Mouse (Mus musculus) forebrain, embryonic 12.5 days (tissue): ENCODE data around the gene Mex3a. TPM values are rescaled to one million over a fixed set of nuclear protein-coding genes. Genes with fewer than 3 reads are reported as not detected.

Source experiments
- ATAC-seq: fragments of 200-750 bp; cut with Nextera tagmentation; 2 replicates; pipeline ENCODE4 v1.8.0; 2017; ENCODE audit warnings: moderate TSS enrichment; ENCODE audit not compliant: low FRiP score
- H3K27ac ChIP-seq: fragments of 300-500 bp; sonication (generic); 2 replicates; pipeline ENCODE4 v1.5.1; 2016; ENCODE audit warnings: mild to moderate bottlenecking
- H3K27me3 ChIP-seq: fragments of 300-500 bp; sonication (generic); 2 replicates; pipeline ENCODE4 v1.6.1; 2016; ENCODE audit warnings: mild to moderate bottlenecking
- H3K36me3 ChIP-seq: fragments of 300-500 bp; sonication (generic); replicated peaks from 2 replicates; pipeline ENCODE4 v1.6.1; 2016; ENCODE audit warnings: mild to moderate bottlenecking
- H3K4me1 ChIP-seq: fragments of 300-500 bp; sonication (generic); 2 replicates; pipeline ENCODE4 v1.6.1; 2016
- H3K4me2 ChIP-seq: fragments of 300-500 bp; sonication (generic); 2 replicates; pipeline ENCODE4 v1.6.1; 2016; ENCODE audit warnings: mild to moderate bottlenecking, moderate library complexity
- H3K4me3 ChIP-seq: fragments of 300-500 bp; sonication (generic); replicated peaks from 2 replicates; pipeline ENCODE4 v1.5.1; 2016; ENCODE audit warnings: mild to moderate bottlenecking
- H3K9ac ChIP-seq: fragments of 300-500 bp; sonication (generic); 2 replicates; pipeline ENCODE4 v1.6.1; 2016; ENCODE audit warnings: mild to moderate bottlenecking
- H3K9me3 ChIP-seq: fragments of 300-500 bp; sonication (generic); 2 replicates; pipeline ENCODE4 v1.6.1; 2016
- WGBS: fragments of 180-500 bp; shearing (Covaris S2); methylation state at CpG from one replicate; pipeline ENCODE4 v1.1.7; 2016; 5-methylcytosine and 5-hydroxymethylcytosine counted together
- polyA plus RNA-seq: library from polyadenylated mRNA; unstranded; fragments of >200 nt; fragmentation: Nextera tagmentation; extraction: Ambion mirVana; gene quantifications from 2 replicates; pipeline ENCODE4 v1.2.1, GENCODE M21; 2016

Gene Mex3a
- polyA plus RNA-seq, 1 experiment from 2014 or later, result 51.0 TPM

- 51% methylated on average over 13 of the region's 13 CpGs for WGBS
- peak overlapping the region; percentile 37 for H3K4me3 ChIP-seq
- peaks cover 45% of the 10 kb centered on the region for H3K4me1 ChIP-seq
- H3K9ac ChIP-seq, result peak overlapping the region; percentile 54
- H3K4me2 ChIP-seq, result peak overlapping the region; percentile 58
- peak overlapping the region; percentile 93 for H3K27ac ChIP-seq
- no peaks in the 10 kb centered on the region for H3K36me3 ChIP-seq
- no peak; the same call in 1 of the 2 replicates for ATAC-seq
- no peaks in the 10 kb centered on the region for H3K9me3 ChIP-seq
- peaks cover 6% of the 10 kb centered on the region; the same call in 1 of the 2 replicates for H3K27me3 ChIP-seq
These were observed 21.5 kb upstream of the Mex3a start for GRCm38 (mm10) chr3:88510421-88511289.

GRCm38 (mm10) chr3:88511559-88511958 is 20.6 kb upstream of the Mex3a start:
- no peaks in the 10 kb centered on the region for H3K9me3 ChIP-seq
- H3K9ac ChIP-seq, result no peak overlapping the region
- no peak overlapping the region for H3K27ac ChIP-seq
- H3K27me3 ChIP-seq, result peaks cover 8% of the 10 kb centered on the region; the same call in 1 of the 2 replicates
- no peak for ATAC-seq
- 73% methylated on average over 4 of the region's 4 CpGs for WGBS
- H3K36me3 ChIP-seq, result no peaks in the 10 kb centered on the region
- H3K4me1 ChIP-seq, result peaks cover 45% of the 10 kb centered on the region
- H3K4me2 ChIP-seq, result no peak overlapping the region
- H3K4me3 ChIP-seq, result no peak overlapping the region

- Histone ChIP-seq H3K9ac (no peak overlapping the region), H3K27me3 (peaks cover 9% of the 10 kb centered on the region; the same call in 1 of the 2 replicates), H3K4me1 (peaks cover 45% of the 10 kb centered on the region), H3K4me2 (no peak overlapping the region), H3K9me3 (no peaks in the 10 kb centered on the region), H3K27ac (0 out of 2 replicates have a peak overlapping the region, but pooled peaks have one; percentile 38), H3K4me3 (no peak overlapping the region), H3K36me3 (no peaks in the 10 kb centered on the region)
- WGBS, result 42% methylated on average over 6 of the region's 6 CpGs
- no peak for ATAC-seq
These were observed 19.9 kb upstream of the Mex3a start for GRCm38 (mm10) chr3:88512141-88512895.

- no peak overlapping the region for H3K4me2 ChIP-seq
- no peaks in the 10 kb centered on the region for H3K9me3 ChIP-seq
- H3K4me1 ChIP-seq, result peaks cover 45% of the 10 kb centered on the region
- no peak for ATAC-seq
- 0 out of 2 replicates have a peak overlapping the region, but pooled peaks have one; percentile 38 for H3K27ac ChIP-seq
- 46% methylated on average over 12 of the region's 15 CpGs for WGBS
- peaks cover 9% of the 10 kb centered on the region; the same call in 1 of the 2 replicates for H3K27me3 ChIP-seq
- H3K4me3 ChIP-seq, result no peak overlapping the region
- H3K36me3 ChIP-seq, result no peaks in the 10 kb centered on the region
- no peak overlapping the region for H3K9ac ChIP-seq
These were observed 19.2 kb upstream of the Mex3a start for GRCm38 (mm10) chr3:88512896-88513545.

GRCm38 (mm10) chr3:88513546-88514115 is 18.6 kb upstream of the Mex3a start:
- H3K4me2 ChIP-seq, result no peak overlapping the region
- H3K36me3 ChIP-seq, result no peaks in the 10 kb centered on the region
- no peak overlapping the region for H3K27ac ChIP-seq
- H3K4me3 ChIP-seq, result no peak overlapping the region
- H3K27me3 ChIP-seq, result peaks cover 6% of the 10 kb centered on the region; the same call in 1 of the 2 replicates
- H3K4me1 ChIP-seq, result peaks cover 45% of the 10 kb centered on the region
- no peak for ATAC-seq
- 82% methylated on average over 7 of the region's 7 CpGs for WGBS
- H3K9ac ChIP-seq, result no peak overlapping the region
- H3K9me3 ChIP-seq, result no peaks in the 10 kb centered on the region

GRCm38 (mm10) chr3:88514231-88515094 is 17.7 kb upstream of the Mex3a start:
- no peak overlapping the region for H3K4me2 ChIP-seq
- H3K36me3 ChIP-seq, result no peaks in the 10 kb centered on the region
- WGBS, result 80% methylated on average over 10 of the region's 10 CpGs
- ATAC-seq, result no peak
- no peaks in the 10 kb centered on the region for H3K9me3 ChIP-seq
- H3K27me3 ChIP-seq, result peaks cover 6% of the 10 kb centered on the region; the same call in 1 of the 2 replicates
- peaks cover 40% of the 10 kb centered on the region for H3K4me1 ChIP-seq
- H3K27ac ChIP-seq, result no peak overlapping the region
- H3K9ac ChIP-seq, result no peak overlapping the region
- no peak overlapping the region for H3K4me3 ChIP-seq

- no peak overlapping the region for H3K27ac ChIP-seq
- ATAC-seq, result no peak
- no peak overlapping the region for H3K9ac ChIP-seq
- H3K27me3 ChIP-seq, result peaks cover 6% of the 10 kb centered on the region; the same call in 1 of the 2 replicates
- no peak overlapping the region for H3K4me3 ChIP-seq
- H3K9me3 ChIP-seq, result no peaks in the 10 kb centered on the region
- no peak overlapping the region for H3K4me2 ChIP-seq
- H3K36me3 ChIP-seq, result no peaks in the 10 kb centered on the region
- 92% methylated on average over 2 of the region's 2 CpGs for WGBS
- H3K4me1 ChIP-seq, result peaks cover 35% of the 10 kb centered on the region
These were observed 17.2 kb upstream of the Mex3a start for GRCm38 (mm10) chr3:88515095-88515386.

GRCm38 (mm10) chr3:88516407-88516806 is 15.8 kb upstream of the Mex3a start:
- peaks cover 23% of the 10 kb centered on the region for H3K4me1 ChIP-seq
- 87% methylated on average over 2 of the region's 2 CpGs for whole genome bisulfite sequencing
- H3K27me3 ChIP-seq, result peaks cover 6% of the 10 kb centered on the region; the same call in 1 of the 2 replicates
- H3K36me3 ChIP-seq, result no peaks in the 10 kb centered on the region
- H3K9me3 ChIP-seq, result no peaks in the 10 kb centered on the region
- H3K27ac ChIP-seq, result no peak overlapping the region
- H3K4me3 ChIP-seq, result no peak overlapping the region
- H3K9ac ChIP-seq, result no peak overlapping the region
- ATAC-seq, result no peak
- no peak overlapping the region for H3K4me2 ChIP-seq

- Histone ChIP-seq H3K9ac (no peak overlapping the region), H3K36me3 (peaks cover 2% of the 10 kb centered on the region), H3K4me1 (peaks cover 6% of the 10 kb centered on the region), H3K9me3 (no peaks in the 10 kb centered on the region), H3K4me2 (no peak overlapping the region), H3K4me3 (no peak overlapping the region), H3K27ac (no peak overlapping the region), H3K27me3 (peaks cover 6% of the 10 kb centered on the region; the same call in 1 of the 2 replicates)
- WGBS, result 70% methylated on average over 4 of the region's 4 CpGs
- no peak for ATAC-seq
These were observed 13.8 kb upstream of the Mex3a start for GRCm38 (mm10) chr3:88518411-88518810.

- H3K4me2 ChIP-seq, result no peak overlapping the region
- WGBS, result 85% methylated on average over 2 of the region's 2 CpGs
- H3K27me3 ChIP-seq, result peaks cover 6% of the 10 kb centered on the region; the same call in 1 of the 2 replicates
- no peaks in the 10 kb centered on the region for H3K9me3 ChIP-seq
- H3K4me1 ChIP-seq, result peaks cover 3% of the 10 kb centered on the region; the same call in 1 of the 2 replicates
- H3K4me3 ChIP-seq, result no peak overlapping the region
- H3K36me3 ChIP-seq, result peaks cover 18% of the 10 kb centered on the region
- no peak overlapping the region for H3K27ac ChIP-seq
- no peak for ATAC-seq
- no peak overlapping the region for H3K9ac ChIP-seq
These were observed 12.1 kb upstream of the Mex3a start for GRCm38 (mm10) chr3:88520078-88520477.

GRCm38 (mm10) chr3:88521156-88521555 is 11.0 kb upstream of the Mex3a start:
- H3K9ac ChIP-seq, result no peak overlapping the region
- ATAC-seq, result no peak
- 88% methylated on average over 6 of the region's 6 CpGs for WGBS
- H3K36me3 ChIP-seq, result peaks cover 20% of the 10 kb centered on the region
- H3K4me3 ChIP-seq, result no peak overlapping the region
- peaks cover 10% of the 10 kb centered on the region for H3K4me1 ChIP-seq
- no peak overlapping the region for H3K4me2 ChIP-seq
- H3K27ac ChIP-seq, result no peak overlapping the region
- peaks cover 4% of the 10 kb centered on the region; the same call in 1 of the 2 replicates for H3K27me3 ChIP-seq
- H3K9me3 ChIP-seq, result no peaks in the 10 kb centered on the region
